Mouse (Mus musculus): ENCODE measurements at regions not wholly inside any gene's neighbourhood (a gene's known extent, or its start where the extent isn't known, plus 50 kb on each side); places are given as distances from the start of the nearest gene placed in this dataset.
A peak's percentile ranks its signal among the peaks of the same experiment; 100 is the strongest.

- H3K36me3 ChIP-seq = no peaks in the 10 kb centered on the region
- H3K27ac ChIP-seq = no peak overlapping the region
- H3K9me3 ChIP-seq = no peaks in the 10 kb centered on the region
- no peak overlapping the region for H3K9ac ChIP-seq
- no peaks in the 10 kb centered on the region for H3K27me3 ChIP-seq
- no peak for ATAC-seq (ENCODE audit: low FRiP score)
- 77% methylated on average over 2 of the region's 2 CpGs for WGBS
- no peak overlapping the region for H3K4me2 ChIP-seq
- no peak overlapping the region for H3K4me3 ChIP-seq
- peaks cover 7% of the 10 kb centered on the region for H3K4me1 ChIP-seq (replicated peaks)
Observed at GRCm38 (mm10) chr6:101554965-101555604, 177.4 kb upstream of the Pdzrn3 start.

GRCm38 (mm10) chr6:101550501-101551268 lies 173.0 kb upstream of the Pdzrn3 start:
- Histone ChIP-seq H3K36me3 (no peaks in the 10 kb centered on the region), H3K4me3 (no peak overlapping the region), H3K27ac (peak overlapping the region; percentile 3; the same call in 1 of the 2 replicates), H3K9me3 (no peaks in the 10 kb centered on the region), H3K4me1 (replicated peaks) (peaks cover 7% of the 10 kb centered on the region), H3K4me2 (no peak overlapping the region), H3K27me3 (no peaks in the 10 kb centered on the region), H3K9ac (no peak overlapping the region)
- ATAC-seq (ENCODE audit: low FRiP score) = peak; percentile 83
- WGBS = 15% methylated on average over 7 of the region's 7 CpGs

- H3K27ac ChIP-seq = no peak overlapping the region
- 0 out of 2 replicates have a peak, but pooled peaks cover 4% of the 10 kb centered on the region for H3K9me3 ChIP-seq
- WGBS = 93% methylated on average over 5 of the region's 5 CpGs
- H3K4me3 ChIP-seq = no peak overlapping the region
- H3K4me1 ChIP-seq (replicated peaks) = 0 out of 2 replicates have a peak, but pooled peaks cover 4% of the 10 kb centered on the region
- no peaks in the 10 kb centered on the region for H3K36me3 ChIP-seq
- no peak overlapping the region for H3K4me2 ChIP-seq
- no peak overlapping the region for H3K9ac ChIP-seq
- H3K27me3 ChIP-seq = 0 out of 2 replicates have a peak, but pooled peaks cover 1% of the 10 kb centered on the region
- ATAC-seq (ENCODE audit: low FRiP score) = no peak
Observed at GRCm38 (mm10) chr6:101537581-101537980, 159.9 kb upstream of the Pdzrn3 start.

GRCm38 (mm10) chr6:101534214-101535052 lies 156.7 kb upstream of the Pdzrn3 start:
- WGBS = 38% methylated on average over 9 of the region's 9 CpGs
- H3K4me3 ChIP-seq = no peak overlapping the region
- no peaks in the 10 kb centered on the region for H3K36me3 ChIP-seq
- H3K4me2 ChIP-seq = no peak overlapping the region
- H3K27ac ChIP-seq = no peak overlapping the region
- H3K27me3 ChIP-seq = 0 out of 2 replicates have a peak, but pooled peaks cover 3% of the 10 kb centered on the region
- no peak overlapping the region for H3K9ac ChIP-seq
- 0 out of 2 replicates have a peak, but pooled peaks cover 4% of the 10 kb centered on the region for H3K4me1 ChIP-seq (replicated peaks)
- peak; percentile 66; the same call in 1 of the 2 replicates for ATAC-seq (ENCODE audit: low FRiP score)
- H3K9me3 ChIP-seq = no peaks in the 10 kb centered on the region

- H3K9me3 ChIP-seq = no peaks in the 10 kb centered on the region
- H3K4me1 ChIP-seq (replicated peaks) = 0 out of 2 replicates have a peak, but pooled peaks cover 4% of the 10 kb centered on the region
- 69% methylated on average over 7 of the region's 7 CpGs for WGBS
- ATAC-seq (ENCODE audit: low FRiP score) = no peak
- H3K27ac ChIP-seq = no peak overlapping the region
- no peak overlapping the region for H3K4me2 ChIP-seq
- no peaks in the 10 kb centered on the region for H3K36me3 ChIP-seq
- 0 out of 2 replicates have a peak, but pooled peaks cover 3% of the 10 kb centered on the region for H3K27me3 ChIP-seq
- H3K4me3 ChIP-seq = no peak overlapping the region
- H3K9ac ChIP-seq = no peak overlapping the region
Observed at GRCm38 (mm10) chr6:101532436-101532835, 154.7 kb upstream of the Pdzrn3 start.

GRCm38 (mm10) chr6:101531914-101532313 lies 154.2 kb upstream of the Pdzrn3 start:
- no peak overlapping the region for H3K4me3 ChIP-seq
- no peak overlapping the region for H3K9ac ChIP-seq
- WGBS = 79% methylated on average over 5 of the region's 5 CpGs
- H3K4me2 ChIP-seq = no peak overlapping the region
- ATAC-seq (ENCODE audit: low FRiP score) = no peak
- 0 out of 2 replicates have a peak, but pooled peaks cover 3% of the 10 kb centered on the region for H3K27me3 ChIP-seq
- H3K27ac ChIP-seq = no peak overlapping the region
- H3K36me3 ChIP-seq = no peaks in the 10 kb centered on the region
- no peaks in the 10 kb centered on the region for H3K9me3 ChIP-seq
- H3K4me1 ChIP-seq (replicated peaks) = 0 out of 2 replicates have a peak, but pooled peaks cover 4% of the 10 kb centered on the region

- Histone ChIP-seq H3K9ac (no peak overlapping the region), H3K4me3 (no peak overlapping the region), H3K36me3 (no peaks in the 10 kb centered on the region), H3K9me3 (no peaks in the 10 kb centered on the region), H3K4me2 (no peak overlapping the region), H3K27ac (no peak overlapping the region), H3K4me1 (replicated peaks) (0 out of 2 replicates have a peak, but pooled peaks cover 4% of the 10 kb centered on the region), H3K27me3 (no peaks in the 10 kb centered on the region)
- ATAC-seq (ENCODE audit: low FRiP score) = peak; percentile 46; the same call in 1 of the 2 replicates
- 49% methylated on average over 2 of the region's 2 CpGs for whole genome bisulfite sequencing
Observed at GRCm38 (mm10) chr6:101525129-101525528, 147.4 kb upstream of the Pdzrn3 start.

- Histone ChIP-seq H3K36me3 (no peaks in the 10 kb centered on the region), H3K4me3 (no peak overlapping the region), H3K4me1 (replicated peaks) (0 out of 2 replicates have a peak, but pooled peaks cover 6% of the 10 kb centered on the region), H3K9ac (no peak overlapping the region), H3K27ac (no peak overlapping the region), H3K27me3 (no peaks in the 10 kb centered on the region), H3K4me2 (no peak overlapping the region), H3K9me3 (no peaks in the 10 kb centered on the region)
- WGBS = 93% methylated on average over 6 of the region's 6 CpGs
- ATAC-seq (ENCODE audit: low FRiP score) = no peak
Observed at GRCm38 (mm10) chr6:101521316-101521715, 143.6 kb upstream of the Pdzrn3 start.

- H3K36me3 ChIP-seq = no peaks in the 10 kb centered on the region
- no peak overlapping the region for H3K4me2 ChIP-seq
- ATAC-seq (ENCODE audit: low FRiP score) = no peak
- WGBS = 84% methylated on average over 3 of the region's 3 CpGs
- H3K27me3 ChIP-seq = no peaks in the 10 kb centered on the region
- H3K4me1 ChIP-seq (replicated peaks) = 0 out of 2 replicates have a peak, but pooled peaks cover 6% of the 10 kb centered on the region
- H3K27ac ChIP-seq = no peak overlapping the region
- no peak overlapping the region for H3K4me3 ChIP-seq
- no peaks in the 10 kb centered on the region for H3K9me3 ChIP-seq
- no peak overlapping the region for H3K9ac ChIP-seq
Observed at GRCm38 (mm10) chr6:101520755-101521154, 143.1 kb upstream of the Pdzrn3 start.

GRCm38 (mm10) chr6:101518904-101519701 lies 141.4 kb upstream of the Pdzrn3 start:
- H3K27ac ChIP-seq = no peak overlapping the region
- no peaks in the 10 kb centered on the region for H3K9me3 ChIP-seq
- 42% methylated on average over 9 of the region's 9 CpGs for WGBS
- H3K4me2 ChIP-seq = no peak overlapping the region
- ATAC-seq (ENCODE audit: low FRiP score) = no peak
- 0 out of 2 replicates have a peak, but pooled peaks cover 3% of the 10 kb centered on the region for H3K4me1 ChIP-seq (replicated peaks)
- H3K4me3 ChIP-seq = no peak overlapping the region
- H3K36me3 ChIP-seq = no peaks in the 10 kb centered on the region
- no peak overlapping the region for H3K9ac ChIP-seq
- H3K27me3 ChIP-seq = no peaks in the 10 kb centered on the region

GRCm38 (mm10) chr6:101517584-101517983 lies 139.9 kb upstream of the Pdzrn3 start:
- no peak overlapping the region for H3K4me2 ChIP-seq
- no peak overlapping the region for H3K9ac ChIP-seq
- H3K27ac ChIP-seq = no peak overlapping the region
- no peaks in the 10 kb centered on the region for H3K9me3 ChIP-seq
- H3K4me1 ChIP-seq (replicated peaks) = 0 out of 2 replicates have a peak, but pooled peaks cover 3% of the 10 kb centered on the region
- 84% methylated on average over 2 of the region's 2 CpGs for WGBS
- H3K4me3 ChIP-seq = no peak overlapping the region
- no peaks in the 10 kb centered on the region for H3K27me3 ChIP-seq
- H3K36me3 ChIP-seq = no peaks in the 10 kb centered on the region
- no peak for ATAC-seq (ENCODE audit: low FRiP score)
